Mouse (Mus musculus): ENCODE measurements around the gene Gm11007. TPM values are rescaled to one million over a fixed set of nuclear protein-coding genes. Genes with fewer than 3 reads are reported as not detected.
"Not testable (repeated sequence)": the region's sequence is repeated elsewhere in the genome, so short reads cannot be mapped to it uniquely, and the experiment has no call there.

Gm11007 gene
- polyA plus RNA-seq (2015; fragmentation: Nextera tagmentation; extraction: Ambion mirVana): not detected in 2 replicates

DNA sequence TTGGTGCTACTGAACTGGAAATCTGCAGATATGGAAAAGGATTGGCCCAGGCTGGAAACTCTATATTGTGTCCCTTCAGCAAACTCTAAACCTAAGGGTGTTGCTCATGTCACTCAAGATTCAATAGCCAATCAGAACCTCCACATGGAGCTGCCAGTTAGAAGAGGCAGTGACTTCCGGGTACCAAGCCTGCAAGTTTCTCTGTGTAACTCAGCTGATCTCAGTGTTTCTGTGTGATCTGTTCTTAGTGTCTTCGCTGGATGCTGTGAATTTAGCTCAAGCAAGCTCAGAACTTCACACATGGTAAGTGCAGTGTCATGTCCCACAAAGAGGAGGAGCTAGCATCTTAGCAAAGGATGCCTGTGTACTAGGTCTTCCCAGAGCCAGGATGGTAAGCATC lies at the start of gene Gm11007:
TSS of gene Gm11007 (plus strand) at position 301 of the 400 bp plus-strand sequence.
- not testable (repeated sequence) for H3K4me3 ChIP-seq (ENCODE audit: low read length); H3K27ac ChIP-seq (ENCODE audit: low read depth, low read length); ATAC-seq; H3K9ac ChIP-seq (ENCODE audit: low read depth, low read length); H3K4me1 ChIP-seq (ENCODE audit: control insufficient read depth, insufficient read depth, low read depth, low read length); H3K36me3 ChIP-seq (ENCODE audit: control insufficient read depth, insufficient read depth, low read length); H3K4me2 ChIP-seq (ENCODE audit: low read length); H3K27me3 ChIP-seq (replicated peaks; ENCODE audit: control insufficient read depth, insufficient read depth, low read length); H3K9me3 ChIP-seq (ENCODE audit: control insufficient read depth, low read length)
- WGBS: no CpG with 5 or more reads among the region's 2 CpGs

Other genes starting within 250 kb of the Gm11007 start
- gene Gm4724, start 208.2 kb upstream of the Gm11007 start, polyA plus RNA-seq (2015; fragmentation: Nextera tagmentation; extraction: Ambion mirVana): 20.0 and 32.4 TPM in 2 replicates
- 8.3 TPM in 2 replicates for gene Zfp965, start 174.0 kb upstream of the Gm11007 start, polyA plus RNA-seq (2015; fragmentation: Nextera tagmentation; extraction: Ambion mirVana)
- gene Zfp969, start 59.7 kb downstream of the Gm11007 start, polyA plus RNA-seq (2015; fragmentation: Nextera tagmentation; extraction: Ambion mirVana): 14.1 and 17.2 TPM in 2 replicates
- gene Gm2007, start 97.6 kb downstream of the Gm11007 start, polyA plus RNA-seq (2015; fragmentation: Nextera tagmentation; extraction: Ambion mirVana): not detected in 2 replicates
- 2.4 and 3.2 TPM in 2 replicates for gene Gm14288, start 157.1 kb downstream of the Gm11007 start, polyA plus RNA-seq (2015; fragmentation: Nextera tagmentation; extraction: Ambion mirVana)
- 26.7 and 32.3 TPM in 2 replicates for gene Gm6710, start 225.2 kb downstream of the Gm11007 start, polyA plus RNA-seq (2015; fragmentation: Nextera tagmentation; extraction: Ambion mirVana)